Mouse (Mus musculus) midbrain, embryonic 13.5 days (tissue): ENCODE results near the gene Dhrs7. TPM values are rescaled to one million over a fixed set of nuclear protein-coding genes. Genes with fewer than 3 reads are reported as not detected.
A peak's percentile ranks its signal among the peaks of the same experiment; 100 is the strongest.
"Not testable (repeated sequence)": the region's sequence is repeated elsewhere in the genome, so short reads cannot be mapped to it uniquely, and the experiment has no call there.

Source experiments
- ATAC-seq: fragments of 200-750 bp; cut with Nextera tagmentation; 2 replicates; pipeline ENCODE4 v1.8.0; 2017; ENCODE audit warnings: mild to moderate bottlenecking, moderate TSS enrichment, moderate library complexity
- H3K27ac ChIP-seq: fragments of 300-500 bp; sonication (generic); 2 replicates; pipeline ENCODE4 v1.5.1; 2015; ENCODE audit warnings: inconsistent platforms, mild to moderate bottlenecking, moderate library complexity
- H3K27me3 ChIP-seq: fragments of 300-500 bp; sonication (generic); 2 replicates; pipeline ENCODE4 v1.6.1; 2015; ENCODE audit warnings: mild to moderate bottlenecking, inconsistent platforms
- H3K36me3 ChIP-seq: fragments of 300-500 bp; sonication (generic); 2 replicates; pipeline ENCODE4 v1.6.1; 2015; ENCODE audit warnings: mild to moderate bottlenecking, inconsistent platforms
- H3K4me1 ChIP-seq: fragments of 300-500 bp; sonication (generic); replicated peaks from 2 replicates; pipeline ENCODE4 v1.6.1; 2015; ENCODE audit warnings: inconsistent platforms
- H3K4me2 ChIP-seq: fragments of 300-500 bp; sonication (generic); replicated peaks from 2 replicates; pipeline ENCODE4 v1.6.1; 2015; ENCODE audit warnings: moderate library complexity, mild to moderate bottlenecking, inconsistent platforms
- H3K4me3 ChIP-seq: fragments of 300-500 bp; sonication (generic); replicated peaks from 2 replicates; pipeline ENCODE4 v1.5.1; 2015; ENCODE audit warnings: mild to moderate bottlenecking, inconsistent platforms
- H3K9ac ChIP-seq: fragments of 300-500 bp; sonication (generic); replicated peaks from 2 replicates; pipeline ENCODE4 v1.6.1; 2015; ENCODE audit warnings: mild to moderate bottlenecking, inconsistent platforms
- H3K9me3 ChIP-seq: fragments of 300-500 bp; sonication (generic); 2 replicates; pipeline ENCODE4 v1.6.1; 2016; ENCODE audit warnings: mild to moderate bottlenecking, inconsistent platforms
- WGBS: fragments of 180-500 bp; shearing (Covaris S2); methylation state at CpG from one replicate; pipeline ENCODE4 v1.1.7; 2015; 5-methylcytosine and 5-hydroxymethylcytosine counted together
- polyA plus RNA-seq: library from polyadenylated mRNA; unstranded; fragments of >200 nt; fragmentation: Nextera tagmentation; extraction: Ambion mirVana; gene quantifications from 2 replicates; pipeline ENCODE4 v1.2.1, GENCODE M21; 2015

The Dhrs7 gene
- 9.0 and 11.7 TPM in 2 replicates for polyA plus RNA-seq

- ATAC-seq: peak; percentile 95
- peaks cover 16% of the 10 kb centered on the region for H3K4me1 ChIP-seq
- WGBS: 4% methylated on average over 33 of the region's 33 CpGs
- H3K4me3 ChIP-seq: peak within 1 kb of the TSS; percentile 60
- H3K4me2 ChIP-seq: peak within 1 kb of the TSS; percentile 94
- H3K9ac ChIP-seq: peak within 1 kb of the TSS; percentile 80
- H3K9me3 ChIP-seq: no peaks in the 10 kb centered on the region
- peak within 1 kb of the TSS; percentile 36 for H3K27ac ChIP-seq
- peaks cover 4% of the 10 kb centered on the region; the same call in 1 of the 2 replicates for H3K27me3 ChIP-seq
- H3K36me3 ChIP-seq: no peaks in the 10 kb centered on the region
These were observed at the start of gene Dhrs7 for GRCm38 (mm10) chr12:72664735-72665337. Dhrs7 (minus strand) TSS chr12:72664909.

- Histone ChIP-seq H3K4me2 (no peak overlapping the region), H3K36me3 (no peaks in the 10 kb centered on the region), H3K4me1 (no peaks in the 10 kb centered on the region), H3K4me3 (no peak overlapping the region), H3K9me3 (0 out of 2 replicates have a peak, but pooled peaks cover 6% of the 10 kb centered on the region), H3K9ac (no peak overlapping the region), H3K27me3 (no peaks in the 10 kb centered on the region), H3K27ac (no peak overlapping the region)
- ATAC-seq: no peak
- WGBS: 91% methylated on average over 3 of the region's 3 CpGs
These were observed 45.3 kb upstream of the Dhrs7 start for GRCm38 (mm10) chr12:72709981-72710380.

GRCm38 (mm10) chr12:72704068-72704467, 39.4 kb upstream of the Dhrs7 start:
- no peak overlapping the region for H3K4me3 ChIP-seq
- WGBS: 96% methylated on average over 4 of the region's 4 CpGs
- no peak overlapping the region for H3K4me2 ChIP-seq
- no peak for ATAC-seq
- H3K9ac ChIP-seq: no peak overlapping the region
- H3K4me1 ChIP-seq: no peaks in the 10 kb centered on the region
- H3K27me3 ChIP-seq: no peaks in the 10 kb centered on the region
- H3K36me3 ChIP-seq: no peaks in the 10 kb centered on the region
- H3K27ac ChIP-seq: no peak overlapping the region
- no peaks in the 10 kb centered on the region for H3K9me3 ChIP-seq

- Histone ChIP-seq H3K4me3 (no peak overlapping the region), H3K36me3 (no peaks in the 10 kb centered on the region), H3K9me3 (no peaks in the 10 kb centered on the region), H3K4me1 (no peaks in the 10 kb centered on the region), H3K9ac (no peak overlapping the region), H3K27ac (no peak overlapping the region), H3K4me2 (no peak overlapping the region), H3K27me3 (no peaks in the 10 kb centered on the region)
- WGBS: 21% methylated on average over 1 of the region's 1 CpGs
- 0 out of 2 replicates have a peak, but pooled peaks have one; percentile 34 for ATAC-seq
These were observed 35.3 kb upstream of the Dhrs7 start for GRCm38 (mm10) chr12:72700013-72700412.

- no peak for ATAC-seq
- no peak overlapping the region for H3K4me2 ChIP-seq
- no peak overlapping the region for H3K27ac ChIP-seq
- no peaks in the 10 kb centered on the region for H3K36me3 ChIP-seq
- H3K9me3 ChIP-seq: no peaks in the 10 kb centered on the region
- WGBS: 61% methylated on average over 9 of the region's 9 CpGs
- H3K4me3 ChIP-seq: no peak overlapping the region
- no peaks in the 10 kb centered on the region for H3K4me1 ChIP-seq
- no peaks in the 10 kb centered on the region for H3K27me3 ChIP-seq
- H3K9ac ChIP-seq: no peak overlapping the region
These were observed 30.3 kb upstream of the Dhrs7 start for GRCm38 (mm10) chr12:72694901-72695463.

GRCm38 (mm10) chr12:72694438-72694837, 29.7 kb upstream of the Dhrs7 start:
- no peaks in the 10 kb centered on the region for H3K36me3 ChIP-seq
- ATAC-seq: no peak
- no peaks in the 10 kb centered on the region for H3K9me3 ChIP-seq
- H3K27me3 ChIP-seq: no peaks in the 10 kb centered on the region
- no peaks in the 10 kb centered on the region for H3K4me1 ChIP-seq
- 80% methylated on average over 12 of the region's 12 CpGs for WGBS
- no peak overlapping the region for H3K27ac ChIP-seq
- no peak overlapping the region for H3K4me2 ChIP-seq
- no peak overlapping the region for H3K4me3 ChIP-seq
- H3K9ac ChIP-seq: no peak overlapping the region

- no peaks in the 10 kb centered on the region for H3K27me3 ChIP-seq
- H3K4me3 ChIP-seq: no peak overlapping the region
- H3K9me3 ChIP-seq: no peaks in the 10 kb centered on the region
- H3K9ac ChIP-seq: no peak overlapping the region
- WGBS: 41% methylated on average over 6 of the region's 6 CpGs
- no peaks in the 10 kb centered on the region for H3K4me1 ChIP-seq
- no peaks in the 10 kb centered on the region for H3K36me3 ChIP-seq
- ATAC-seq: no peak
- H3K27ac ChIP-seq: no peak overlapping the region
- H3K4me2 ChIP-seq: no peak overlapping the region
These were observed 29.2 kb upstream of the Dhrs7 start for GRCm38 (mm10) chr12:72693895-72694294.

GRCm38 (mm10) chr12:72688281-72688680, 23.6 kb upstream of the Dhrs7 start:
- H3K4me1 ChIP-seq, H3K27me3 ChIP-seq, H3K4me2 ChIP-seq, H3K9ac ChIP-seq, ATAC-seq, H3K36me3 ChIP-seq, H3K4me3 ChIP-seq, H3K9me3 ChIP-seq, H3K27ac ChIP-seq: not testable (repeated sequence)
- WGBS: 8% methylated on average over 2 of the region's 2 CpGs

GRCm38 (mm10) chr12:72687741-72688140, 23.0 kb upstream of the Dhrs7 start:
- 6% methylated on average over 6 of the region's 6 CpGs for WGBS
- not testable (repeated sequence) for H3K9me3 ChIP-seq, H3K36me3 ChIP-seq

GRCm38 (mm10) chr12:72686566-72686965, 21.9 kb upstream of the Dhrs7 start:
- 72% methylated on average over 4 of the region's 4 CpGs for WGBS
- H3K27me3 ChIP-seq, H3K9me3 ChIP-seq, H3K4me2 ChIP-seq, H3K27ac ChIP-seq, H3K36me3 ChIP-seq, H3K9ac ChIP-seq, ATAC-seq, H3K4me1 ChIP-seq, H3K4me3 ChIP-seq: not testable (repeated sequence)

More at GRCm38 (mm10) chr12:72687741-72688140, 23.0 kb upstream of the Dhrs7 start:
- not testable (repeated sequence) for H3K27me3 ChIP-seq, H3K4me3 ChIP-seq, H3K9ac ChIP-seq, ATAC-seq, H3K27ac ChIP-seq, H3K4me2 ChIP-seq, H3K4me1 ChIP-seq

GRCm38 (mm10) chr12:72683612-72684011, 18.9 kb upstream of the Dhrs7 start:
- H3K36me3 ChIP-seq: no peaks in the 10 kb centered on the region
- no peaks in the 10 kb centered on the region for H3K27me3 ChIP-seq
- peaks cover 2% of the 10 kb centered on the region; the same call in 1 of the 2 replicates for H3K4me1 ChIP-seq
- H3K4me2 ChIP-seq: no peak overlapping the region
- no peaks in the 10 kb centered on the region for H3K9me3 ChIP-seq
- WGBS: 99% methylated on average over 3 of the region's 3 CpGs
- no peak for ATAC-seq
- no peak overlapping the region for H3K27ac ChIP-seq
- H3K9ac ChIP-seq: no peak overlapping the region
- H3K4me3 ChIP-seq: no peak overlapping the region

- H3K36me3 ChIP-seq: no peaks in the 10 kb centered on the region
- H3K9me3 ChIP-seq: no peaks in the 10 kb centered on the region
- no peak overlapping the region for H3K4me2 ChIP-seq
- no peak overlapping the region for H3K4me3 ChIP-seq
- H3K9ac ChIP-seq: no peak overlapping the region
- peaks cover 2% of the 10 kb centered on the region; the same call in 1 of the 2 replicates for H3K4me1 ChIP-seq
- no peak for ATAC-seq
- H3K27me3 ChIP-seq: no peaks in the 10 kb centered on the region
- no peak overlapping the region for H3K27ac ChIP-seq
- 54% methylated on average over 8 of the region's 8 CpGs for WGBS
These were observed 18.0 kb upstream of the Dhrs7 start for GRCm38 (mm10) chr12:72682511-72683282.
